Mouse (Mus musculus) kidney, embryonic 15.5 days (tissue): ENCODE measurements around the gene Adgrb2. TPM values are rescaled to one million over a fixed set of nuclear protein-coding genes. Genes with fewer than 3 reads are reported as not detected.

Experiments used
- ATAC-seq: fragments of 200-750 bp; cut with Nextera tagmentation; replicated peaks from 2 replicates; pipeline ENCODE4 v1.8.0; 2017; ENCODE audit warnings: moderate TSS enrichment; ENCODE audit not compliant: low FRiP score
- H3K27ac ChIP-seq: fragments of 300-500 bp; sonication (generic); 2 replicates; pipeline ENCODE4 v1.5.1; 2015; ENCODE audit warnings: mild to moderate bottlenecking, inconsistent platforms
- H3K27me3 ChIP-seq: fragments of 300-500 bp; sonication (generic); 2 replicates; pipeline ENCODE4 v1.6.1; 2015; ENCODE audit warnings: inconsistent platforms
- H3K36me3 ChIP-seq: fragments of 300-500 bp; sonication (generic); 2 replicates; pipeline ENCODE4 v1.6.1; 2015; ENCODE audit warnings: inconsistent platforms
- H3K4me1 ChIP-seq: fragments of 300-500 bp; sonication (generic); 2 replicates; pipeline ENCODE4 v1.6.1; 2015; ENCODE audit warnings: inconsistent platforms
- H3K4me2 ChIP-seq: fragments of 300-500 bp; sonication (generic); 2 replicates; pipeline ENCODE4 v1.6.1; 2015; ENCODE audit warnings: moderate library complexity, mild to moderate bottlenecking, inconsistent platforms
- H3K4me3 ChIP-seq: fragments of 300-500 bp; sonication (generic); replicated peaks from 2 replicates; pipeline ENCODE4 v1.5.1; 2015; ENCODE audit warnings: mild to moderate bottlenecking, inconsistent platforms
- H3K9ac ChIP-seq: fragments of 300-500 bp; sonication (generic); 2 replicates; pipeline ENCODE4 v1.6.1; 2015; ENCODE audit warnings: mild to moderate bottlenecking, inconsistent platforms
- H3K9me3 ChIP-seq: fragments of 300-500 bp; sonication (generic); replicated peaks from 2 replicates; pipeline ENCODE4 v1.6.1; 2016; ENCODE audit warnings: inconsistent platforms
- WGBS: fragments of 180-500 bp; shearing (Covaris S2); methylation state at CpG from one replicate; pipeline ENCODE4 v1.1.7; 2015; ENCODE audit warnings: mixed read lengths; 5-methylcytosine and 5-hydroxymethylcytosine counted together
- polyA plus RNA-seq: library from polyadenylated mRNA; unstranded; fragments of >200 nt; fragmentation: Nextera tagmentation; extraction: Ambion mirVana; gene quantifications from 2 replicates; pipeline ENCODE4 v1.2.1, GENCODE M21; 2015

Gene Adgrb2
- polyA plus RNA-seq, 1 experiment from 2014 or later: 2.3 TPM

- H3K4me1 ChIP-seq: no peaks in the 10 kb centered on the region
- H3K4me2 ChIP-seq: no peak overlapping the region
- ATAC-seq: no peak
- 78% methylated on average over 6 of the region's 6 CpGs for WGBS
- no peak overlapping the region for H3K4me3 ChIP-seq
- no peaks in the 10 kb centered on the region for H3K9me3 ChIP-seq
- no peak overlapping the region for H3K9ac ChIP-seq
- H3K27me3 ChIP-seq: peaks cover 33% of the 10 kb centered on the region
- 0 out of 2 replicates have a peak, but pooled peaks cover 3% of the 10 kb centered on the region for H3K36me3 ChIP-seq
- no peak overlapping the region for H3K27ac ChIP-seq
These were observed 27.6 kb downstream of the Adgrb2 start for GRCm38 (mm10) chr4:130012234-130012633.

- no peaks in the 10 kb centered on the region for H3K4me1 ChIP-seq
- no peak overlapping the region for H3K4me2 ChIP-seq
- no peak overlapping the region for H3K27ac ChIP-seq
- H3K27me3 ChIP-seq: peaks cover 26% of the 10 kb centered on the region
- no peaks in the 10 kb centered on the region for H3K9me3 ChIP-seq
- WGBS: 65% methylated on average over 10 of the region's 10 CpGs
- H3K36me3 ChIP-seq: 0 out of 2 replicates have a peak, but pooled peaks cover 3% of the 10 kb centered on the region
- no peak overlapping the region for H3K4me3 ChIP-seq
- ATAC-seq: no peak
- H3K9ac ChIP-seq: no peak overlapping the region
These were observed 28.4 kb downstream of the Adgrb2 start for GRCm38 (mm10) chr4:130013111-130013510.

GRCm38 (mm10) chr4:130016010-130016409 is 31.3 kb downstream of the Adgrb2 start:
- H3K36me3 ChIP-seq: no peaks in the 10 kb centered on the region
- no peak overlapping the region for H3K4me3 ChIP-seq
- H3K27ac ChIP-seq: no peak overlapping the region
- no peak for ATAC-seq
- no peak overlapping the region for H3K4me2 ChIP-seq
- H3K9me3 ChIP-seq: no peaks in the 10 kb centered on the region
- H3K27me3 ChIP-seq: peaks cover 15% of the 10 kb centered on the region
- no peaks in the 10 kb centered on the region for H3K4me1 ChIP-seq
- WGBS: 60% methylated on average over 4 of the region's 4 CpGs
- no peak overlapping the region for H3K9ac ChIP-seq

GRCm38 (mm10) chr4:130017036-130017674 is 32.5 kb downstream of the Adgrb2 start:
- ATAC-seq: no peak
- Histone ChIP-seq H3K36me3 (no peaks in the 10 kb centered on the region), H3K4me3 (no peak overlapping the region), H3K27me3 (peaks cover 15% of the 10 kb centered on the region), H3K4me2 (no peak overlapping the region), H3K9me3 (no peaks in the 10 kb centered on the region), H3K9ac (no peak overlapping the region), H3K27ac (no peak overlapping the region), H3K4me1 (no peaks in the 10 kb centered on the region)
- 71% methylated on average over 18 of the region's 18 CpGs for WGBS

GRCm38 (mm10) chr4:130022952-130023351 is 38.3 kb downstream of the Adgrb2 start:
- H3K4me2 ChIP-seq: no peak overlapping the region
- H3K27ac ChIP-seq: no peak overlapping the region
- no peak for ATAC-seq
- no peaks in the 10 kb centered on the region for H3K9me3 ChIP-seq
- no peak overlapping the region for H3K4me3 ChIP-seq
- WGBS: 79% methylated on average over 8 of the region's 8 CpGs
- no peaks in the 10 kb centered on the region for H3K36me3 ChIP-seq
- H3K4me1 ChIP-seq: 0 out of 2 replicates have a peak, but pooled peaks cover 1% of the 10 kb centered on the region
- 0 out of 2 replicates have a peak, but pooled peaks cover 13% of the 10 kb centered on the region for H3K27me3 ChIP-seq
- H3K9ac ChIP-seq: no peak overlapping the region

GRCm38 (mm10) chr4:130023511-130024231 is 39.0 kb downstream of the Adgrb2 start:
- no peak for ATAC-seq
- Histone ChIP-seq H3K27ac (no peak overlapping the region), H3K36me3 (no peaks in the 10 kb centered on the region), H3K9me3 (no peaks in the 10 kb centered on the region), H3K4me2 (no peak overlapping the region), H3K9ac (no peak overlapping the region), H3K27me3 (0 out of 2 replicates have a peak, but pooled peaks cover 10% of the 10 kb centered on the region), H3K4me3 (no peak overlapping the region), H3K4me1 (0 out of 2 replicates have a peak, but pooled peaks cover 6% of the 10 kb centered on the region)
- WGBS: 71% methylated on average over 10 of the region's 10 CpGs

GRCm38 (mm10) chr4:130025544-130025943 is 40.9 kb downstream of the Adgrb2 start:
- Histone ChIP-seq H3K9me3 (no peaks in the 10 kb centered on the region), H3K4me1 (0 out of 2 replicates have a peak, but pooled peaks cover 6% of the 10 kb centered on the region), H3K4me2 (no peak overlapping the region), H3K4me3 (no peak overlapping the region), H3K27ac (no peak overlapping the region), H3K36me3 (no peaks in the 10 kb centered on the region), H3K9ac (no peak overlapping the region), H3K27me3 (0 out of 2 replicates have a peak, but pooled peaks cover 4% of the 10 kb centered on the region)
- WGBS: 37% methylated on average over 8 of the region's 8 CpGs
- ATAC-seq: no peak

GRCm38 (mm10) chr4:130031146-130031545 is 46.5 kb downstream of the Adgrb2 start:
- Histone ChIP-seq H3K27me3 (peaks cover 32% of the 10 kb centered on the region), H3K4me2 (no peak overlapping the region), H3K4me3 (no peak overlapping the region), H3K9me3 (no peaks in the 10 kb centered on the region), H3K27ac (no peak overlapping the region), H3K4me1 (peaks cover 10% of the 10 kb centered on the region), H3K36me3 (no peaks in the 10 kb centered on the region), H3K9ac (no peak overlapping the region)
- no peak for ATAC-seq
- WGBS: 83% methylated on average over 2 of the region's 2 CpGs

- peaks cover 18% of the 10 kb centered on the region for H3K4me1 ChIP-seq
- H3K4me3 ChIP-seq: no peak overlapping the region
- H3K9ac ChIP-seq: no peak overlapping the region
- no peak for ATAC-seq
- 69% methylated on average over 7 of the region's 7 CpGs for WGBS
- no peak overlapping the region for H3K27ac ChIP-seq
- no peak overlapping the region for H3K4me2 ChIP-seq
- H3K9me3 ChIP-seq: no peaks in the 10 kb centered on the region
- H3K27me3 ChIP-seq: peaks cover 31% of the 10 kb centered on the region
- no peaks in the 10 kb centered on the region for H3K36me3 ChIP-seq
These were observed 48.8 kb downstream of the Adgrb2 start for GRCm38 (mm10) chr4:130033496-130033895.

GRCm38 (mm10) chr4:130036112-130036511 is 51.4 kb downstream of the Adgrb2 start:
- ATAC-seq: peak; percentile 54
- H3K9me3 ChIP-seq: no peaks in the 10 kb centered on the region
- WGBS: 7% methylated on average over 8 of the region's 8 CpGs
- H3K27ac ChIP-seq: peak overlapping the region; percentile 83
- H3K36me3 ChIP-seq: no peaks in the 10 kb centered on the region
- H3K4me2 ChIP-seq: peak overlapping the region; percentile 52
- H3K4me1 ChIP-seq: peaks cover 18% of the 10 kb centered on the region
- no peak overlapping the region for H3K9ac ChIP-seq
- 0 out of 2 replicates have a peak overlapping the region, but pooled peaks have one; percentile 23 for H3K4me3 ChIP-seq
- H3K27me3 ChIP-seq: peaks cover 34% of the 10 kb centered on the region

- peak overlapping the region; percentile 83 for H3K27ac ChIP-seq
- ATAC-seq: peak; percentile 88
- H3K4me2 ChIP-seq: peak overlapping the region; percentile 52
- H3K4me3 ChIP-seq: peak overlapping the region; percentile 23
- WGBS: 4% methylated on average over 23 of the region's 23 CpGs
- no peaks in the 10 kb centered on the region for H3K36me3 ChIP-seq
- H3K9me3 ChIP-seq: no peaks in the 10 kb centered on the region
- peaks cover 18% of the 10 kb centered on the region for H3K4me1 ChIP-seq
- H3K27me3 ChIP-seq: peaks cover 37% of the 10 kb centered on the region
- peak overlapping the region; percentile 23; the same call in 1 of the 2 replicates for H3K9ac ChIP-seq
These were observed 52.1 kb downstream of the Adgrb2 start for GRCm38 (mm10) chr4:130036573-130037401.
